Mouse (Mus musculus): ENCODE measurements at regions not wholly inside any gene's neighbourhood (a gene's known extent, or its start where the extent isn't known, plus 50 kb on each side); places are given as distances from the start of the nearest gene placed in this dataset.

- DNase-seq (ENCODE audit: low spot score): no peak
These were observed 362.7 kb upstream of the Satb1 start for GRCm38 (mm10) chr17:52195804-52196203.

GRCm38 (mm10) chr17:52191064-52191682, 358.1 kb upstream of the Satb1 start:
- DNase-seq (ENCODE audit: low spot score): no peak

- peak; percentile 2 for DNase-seq (ENCODE audit: low spot score)
These were observed 349.6 kb upstream of the Satb1 start for GRCm38 (mm10) chr17:52182706-52183105.

GRCm38 (mm10) chr17:52177996-52178395, 344.9 kb upstream of the Satb1 start:
- DNase-seq (ENCODE audit: low spot score): no peak

GRCm38 (mm10) chr17:52168076-52168838, 335.2 kb upstream of the Satb1 start:
- no peak for DNase-seq (ENCODE audit: low spot score)

- DNase-seq (ENCODE audit: low spot score): no peak
These were observed 334.6 kb upstream of the Satb1 start for GRCm38 (mm10) chr17:52167658-52168057.

GRCm38 (mm10) chr17:52165891-52166485, 332.9 kb upstream of the Satb1 start:
- DNase-seq (ENCODE audit: low spot score): no peak

- DNase-seq (ENCODE audit: low spot score): no peak
These were observed 329.7 kb upstream of the Satb1 start for GRCm38 (mm10) chr17:52162559-52163397.

- DNase-seq (ENCODE audit: low spot score): no peak
These were observed 317.4 kb upstream of the Satb1 start for GRCm38 (mm10) chr17:52150496-52150895.

GRCm38 (mm10) chr17:52149834-52150233, 316.7 kb upstream of the Satb1 start:
- no peak for DNase-seq (ENCODE audit: low spot score)

GRCm38 (mm10) chr17:52149068-52149467, 316.0 kb upstream of the Satb1 start:
- no peak for DNase-seq (ENCODE audit: low spot score)

GRCm38 (mm10) chr17:52103891-52104290, 270.8 kb upstream of the Satb1 start:
- no peak for DNase-seq (ENCODE audit: low spot score)

GRCm38 (mm10) chr17:52085834-52086233, 252.7 kb upstream of the Satb1 start:
- DNase-seq (ENCODE audit: low spot score): no peak

- DNase-seq (ENCODE audit: low spot score): no peak
These were observed 251.4 kb upstream of the Satb1 start for GRCm38 (mm10) chr17:52084455-52084854.

GRCm38 (mm10) chr17:52079316-52079715, 246.2 kb upstream of the Satb1 start:
- no peak for DNase-seq (ENCODE audit: low spot score)

GRCm38 (mm10) chr17:52078496-52078895, 245.4 kb upstream of the Satb1 start:
- no peak for DNase-seq (ENCODE audit: low spot score)

GRCm38 (mm10) chr17:52077951-52078350, 244.9 kb upstream of the Satb1 start:
- DNase-seq (ENCODE audit: low spot score): no peak

- no peak for DNase-seq (ENCODE audit: low spot score)
These were observed 243.7 kb upstream of the Satb1 start for GRCm38 (mm10) chr17:52076746-52077145.

- no peak for DNase-seq (ENCODE audit: low spot score)
These were observed 234.6 kb upstream of the Satb1 start for GRCm38 (mm10) chr17:52067721-52068120.

GRCm38 (mm10) chr17:52064618-52065017, 231.5 kb upstream of the Satb1 start:
- no peak for DNase-seq (ENCODE audit: low spot score)

GRCm38 (mm10) chr17:52063121-52063520, 230.0 kb upstream of the Satb1 start:
- DNase-seq (ENCODE audit: low spot score): no peak

GRCm38 (mm10) chr17:52062096-52062665, 229.1 kb upstream of the Satb1 start:
- no peak for DNase-seq (ENCODE audit: low spot score)

Data from c-Kit-positive CD71-positive TER-119-positive erythroid progenitor cells, embryonic 14.5 days (primary cell).